Mouse (Mus musculus) kidney, embryonic 14.5 days (tissue): ENCODE measurements around the gene Wdr70. TPM values are rescaled to one million over a fixed set of nuclear protein-coding genes. Genes with fewer than 3 reads are reported as not detected.
A peak's percentile ranks its signal among the peaks of the same experiment; 100 is the strongest.

Source experiments
- ATAC-seq: fragments of 200-750 bp; cut with Nextera tagmentation; 2 replicates; pipeline ENCODE4 v1.8.0; 2017; ENCODE audit warnings: moderate number of reproducible peaks, mild to moderate bottlenecking, moderate TSS enrichment, moderate library complexity; ENCODE audit not compliant: low FRiP score, low TSS enrichment
- H3K27ac ChIP-seq: fragments of 300-500 bp; sonication (generic); 2 replicates; pipeline ENCODE4 v1.5.1; 2014; ENCODE audit warnings: low read depth, mild to moderate bottlenecking, low read length, moderate library complexity, mixed read lengths
- H3K27me3 ChIP-seq: fragments of 300-500 bp; sonication (generic); 2 replicates; pipeline ENCODE4 v1.6.1; 2014; ENCODE audit warnings: mild to moderate bottlenecking, low read length; ENCODE audit not compliant: control insufficient read depth, insufficient read depth
- H3K36me3 ChIP-seq: fragments of 300-500 bp; sonication (generic); 2 replicates; pipeline ENCODE4 v1.6.1; 2014; ENCODE audit warnings: low read length, mixed read lengths; ENCODE audit not compliant: control insufficient read depth, insufficient read depth
- H3K4me1 ChIP-seq: fragments of 300-500 bp; sonication (generic); 2 replicates; pipeline ENCODE4 v1.6.1; 2014; ENCODE audit warnings: low read length, mixed read lengths; ENCODE audit not compliant: control insufficient read depth, insufficient read depth
- H3K4me2 ChIP-seq: fragments of 300-500 bp; sonication (generic); replicated peaks from 2 replicates; pipeline ENCODE4 v1.6.1; 2014; ENCODE audit warnings: low read depth, mild to moderate bottlenecking, low read length
- H3K4me3 ChIP-seq: fragments of 300-500 bp; sonication (generic); 2 replicates; pipeline ENCODE4 v1.5.1; 2014; ENCODE audit warnings: mild to moderate bottlenecking, low read length
- H3K9ac ChIP-seq: fragments of 300-500 bp; sonication (generic); 2 replicates; pipeline ENCODE4 v1.6.1; 2014; ENCODE audit warnings: low read depth, mild to moderate bottlenecking, low read length, moderate library complexity
- H3K9me3 ChIP-seq: fragments of 300-500 bp; sonication (generic); 2 replicates; pipeline ENCODE4 v1.6.1; 2016; ENCODE audit warnings: low read length; ENCODE audit not compliant: control insufficient read depth
- WGBS: fragments of 180-500 bp; shearing (Covaris S2); extraction: QIAGEN DNeasy Blood & Tissue Kit; methylation state at CpG from one replicate; pipeline ENCODE4 v1.1.7; 2014; 5-methylcytosine and 5-hydroxymethylcytosine counted together
- polyA plus RNA-seq: library from polyadenylated mRNA; unstranded; fragments of >200 nt; fragmentation: Nextera tagmentation; extraction: Ambion mirVana; gene quantifications from 2 replicates; pipeline ENCODE4 v1.2.1, GENCODE M21; 2014

The Wdr70 gene
- polyA plus RNA-seq: 56.9 and 64.1 TPM in 2 replicates

DNA sequence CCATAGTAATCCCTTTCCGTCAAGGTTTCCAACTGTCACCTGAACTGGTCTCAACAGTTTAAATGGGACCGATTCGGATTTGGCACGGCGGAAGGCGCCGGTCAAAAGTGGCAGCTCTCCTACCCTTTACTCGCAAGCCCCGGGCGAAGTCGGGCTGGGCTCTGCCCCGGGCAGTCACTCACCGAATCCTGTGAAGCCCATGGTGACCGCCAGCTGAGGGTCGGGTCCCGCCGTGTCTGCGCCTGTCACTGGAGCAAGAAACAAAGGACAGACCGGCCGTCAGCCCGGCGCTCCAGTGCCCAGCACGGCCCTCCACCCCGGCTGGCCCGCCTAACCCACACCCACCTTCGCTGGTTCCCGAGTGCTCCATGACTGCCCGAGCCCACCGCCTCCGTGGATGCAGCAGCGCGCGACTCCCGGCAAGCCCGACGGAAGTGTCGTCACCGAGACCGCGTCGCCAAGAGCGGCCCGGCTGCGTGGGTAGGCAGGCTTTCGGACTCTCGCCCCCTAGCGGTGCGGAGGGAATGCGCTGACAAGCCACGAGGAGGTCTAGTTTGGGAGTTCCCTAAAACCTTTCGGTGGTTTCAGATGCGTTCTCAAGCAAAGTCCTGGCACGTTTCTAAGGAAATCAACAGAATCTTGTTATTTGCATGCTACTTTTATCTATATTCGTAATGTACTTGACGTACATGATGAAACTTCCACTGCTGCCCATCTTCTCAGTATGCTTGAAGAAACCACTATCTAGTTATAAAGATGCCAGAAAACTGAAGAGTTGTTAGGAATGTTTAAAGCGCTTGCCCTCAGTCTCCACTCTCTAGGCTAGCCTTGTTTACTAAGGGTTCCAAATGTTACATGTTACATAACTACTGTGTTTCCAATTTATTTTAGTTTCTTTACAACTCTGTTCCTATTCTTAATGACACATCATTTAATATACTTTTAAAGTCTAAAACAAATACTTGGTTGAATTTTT is at the start of gene Wdr70:
Gene Wdr70, minus strand, starts transcription at position 436 of the 976 bp plus-strand sequence.
- H3K9ac ChIP-seq: peak within 1 kb of the TSS; percentile 87
- H3K4me2 ChIP-seq: peak within 1 kb of the TSS; percentile 56
- H3K4me3 ChIP-seq: peak within 1 kb of the TSS; percentile 88
- H3K36me3 ChIP-seq: peaks cover 20% of the 10 kb centered on the region
- ATAC-seq: peak; percentile 96
- H3K9me3 ChIP-seq: no peaks in the 10 kb centered on the region
- 2% methylated on average over 56 of the region's 56 CpGs for WGBS
- H3K27me3 ChIP-seq: no peaks in the 10 kb centered on the region
- no peak within 1 kb of the TSS for H3K27ac ChIP-seq
- 0 out of 2 replicates have a peak, but pooled peaks cover 4% of the 10 kb centered on the region for H3K4me1 ChIP-seq

GRCm38 (mm10) chr15:8135606-8136005 is 36.6 kb upstream of the Wdr70 start:
- H3K27me3 ChIP-seq: no peaks in the 10 kb centered on the region
- no peaks in the 10 kb centered on the region for H3K4me1 ChIP-seq
- no peak overlapping the region for H3K4me2 ChIP-seq
- ATAC-seq: no peak
- H3K27ac ChIP-seq: no peak overlapping the region
- H3K9me3 ChIP-seq: no peaks in the 10 kb centered on the region
- WGBS: 94% methylated on average over 5 of the region's 5 CpGs
- peaks cover 94% of the 10 kb centered on the region for H3K36me3 ChIP-seq
- H3K4me3 ChIP-seq: no peak overlapping the region
- H3K9ac ChIP-seq: no peak overlapping the region

DNA sequence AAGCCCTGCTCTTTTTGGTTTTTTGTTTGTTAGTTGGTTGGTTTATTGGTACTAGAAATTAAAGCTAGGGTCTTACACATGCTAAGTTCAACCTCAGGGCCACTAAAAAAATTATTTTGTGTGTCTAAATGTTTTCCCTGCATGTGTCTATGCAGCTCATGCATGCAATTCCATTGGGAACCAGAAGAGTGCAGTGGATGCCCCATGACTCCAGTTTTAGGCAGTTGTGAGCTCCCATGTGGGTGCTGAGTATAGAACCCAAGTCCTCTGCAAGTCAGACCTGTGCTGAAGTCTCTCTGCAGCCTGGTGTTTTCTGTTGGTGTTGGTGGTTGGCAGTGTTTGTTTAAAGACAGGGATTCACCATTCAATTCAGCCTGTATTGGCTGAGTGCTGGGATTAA is 32.8 kb upstream of the Wdr70 start:
- no peak for ATAC-seq
- peaks cover 93% of the 10 kb centered on the region for H3K36me3 ChIP-seq
- no peak overlapping the region for H3K27ac ChIP-seq
- no peaks in the 10 kb centered on the region for H3K4me1 ChIP-seq
- no peak overlapping the region for H3K4me2 ChIP-seq
- no peaks in the 10 kb centered on the region for H3K27me3 ChIP-seq
- no peak overlapping the region for H3K4me3 ChIP-seq
- no peaks in the 10 kb centered on the region for H3K9me3 ChIP-seq
- H3K9ac ChIP-seq: no peak overlapping the region

DNA sequence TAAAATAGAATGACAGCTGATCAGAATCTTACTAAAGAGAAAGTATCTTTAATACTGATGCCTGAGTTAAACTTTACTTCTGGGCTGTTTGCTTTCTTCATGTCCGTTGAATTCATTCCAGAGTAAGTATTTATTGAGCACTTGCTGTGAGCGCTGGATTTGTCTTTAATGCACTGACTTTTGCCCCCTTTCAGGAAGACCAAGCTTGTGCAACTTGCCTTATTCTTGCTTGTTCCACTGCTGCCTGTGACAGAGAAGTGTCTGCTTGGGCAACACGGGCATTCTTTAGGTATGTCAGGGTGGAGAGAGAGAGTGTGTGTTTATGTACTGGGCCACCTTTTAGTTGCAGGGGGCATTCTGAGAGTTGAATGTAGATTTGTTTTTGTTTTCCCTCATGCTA is 32.3 kb upstream of the Wdr70 start:
- WGBS: 94% methylated on average over 3 of the region's 3 CpGs
- Histone ChIP-seq H3K27me3 (no peaks in the 10 kb centered on the region), H3K4me1 (no peaks in the 10 kb centered on the region), H3K9me3 (no peaks in the 10 kb centered on the region), H3K4me3 (no peak overlapping the region), H3K9ac (no peak overlapping the region), H3K27ac (no peak overlapping the region), H3K4me2 (no peak overlapping the region), H3K36me3 (peaks cover 93% of the 10 kb centered on the region)
- no peak for ATAC-seq

DNA sequence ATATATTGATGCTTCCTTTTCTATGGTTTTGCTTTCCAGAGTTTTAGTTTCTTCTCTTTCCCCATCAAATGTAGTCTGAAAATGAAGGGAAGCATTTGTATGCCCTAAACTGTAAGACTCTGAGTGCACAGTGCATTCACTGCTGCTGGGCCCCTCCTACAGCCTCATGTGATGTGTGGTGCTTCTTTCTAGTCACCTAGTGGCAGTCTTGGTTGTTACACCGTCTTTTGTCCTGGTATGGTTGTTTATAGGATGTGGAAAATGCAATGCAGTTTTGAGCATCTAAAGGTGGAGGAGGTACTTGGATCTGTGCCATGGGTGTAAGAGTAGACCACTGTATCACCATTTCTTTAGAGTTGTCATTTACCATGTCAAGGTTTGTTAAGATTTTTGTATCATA is 30.3 kb upstream of the Wdr70 start:
- H3K9ac ChIP-seq: no peak overlapping the region
- no peak overlapping the region for H3K4me2 ChIP-seq
- no peaks in the 10 kb centered on the region for H3K4me1 ChIP-seq
- 74% methylated on average over 1 of the region's 1 CpGs for WGBS
- no peaks in the 10 kb centered on the region for H3K27me3 ChIP-seq
- H3K36me3 ChIP-seq: peaks cover 82% of the 10 kb centered on the region
- no peak overlapping the region for H3K4me3 ChIP-seq
- no peak for ATAC-seq
- no peaks in the 10 kb centered on the region for H3K9me3 ChIP-seq
- no peak overlapping the region for H3K27ac ChIP-seq

- Histone ChIP-seq H3K4me1 (peaks cover 4% of the 10 kb centered on the region; the same call in 1 of the 2 replicates), H3K9me3 (no peaks in the 10 kb centered on the region), H3K27me3 (no peaks in the 10 kb centered on the region), H3K4me3 (peak overlapping the region; percentile 50), H3K36me3 (peaks cover 24% of the 10 kb centered on the region), H3K27ac (no peak overlapping the region), H3K4me2 (peak overlapping the region; percentile 59), H3K9ac (peak overlapping the region; percentile 58)
- 3% methylated on average over 8 of the region's 8 CpGs for WGBS
- ATAC-seq: no peak
Observed at GRCm38 (mm10) chr15:8109782-8110181, 10.8 kb upstream of the Wdr70 start.

DNA sequence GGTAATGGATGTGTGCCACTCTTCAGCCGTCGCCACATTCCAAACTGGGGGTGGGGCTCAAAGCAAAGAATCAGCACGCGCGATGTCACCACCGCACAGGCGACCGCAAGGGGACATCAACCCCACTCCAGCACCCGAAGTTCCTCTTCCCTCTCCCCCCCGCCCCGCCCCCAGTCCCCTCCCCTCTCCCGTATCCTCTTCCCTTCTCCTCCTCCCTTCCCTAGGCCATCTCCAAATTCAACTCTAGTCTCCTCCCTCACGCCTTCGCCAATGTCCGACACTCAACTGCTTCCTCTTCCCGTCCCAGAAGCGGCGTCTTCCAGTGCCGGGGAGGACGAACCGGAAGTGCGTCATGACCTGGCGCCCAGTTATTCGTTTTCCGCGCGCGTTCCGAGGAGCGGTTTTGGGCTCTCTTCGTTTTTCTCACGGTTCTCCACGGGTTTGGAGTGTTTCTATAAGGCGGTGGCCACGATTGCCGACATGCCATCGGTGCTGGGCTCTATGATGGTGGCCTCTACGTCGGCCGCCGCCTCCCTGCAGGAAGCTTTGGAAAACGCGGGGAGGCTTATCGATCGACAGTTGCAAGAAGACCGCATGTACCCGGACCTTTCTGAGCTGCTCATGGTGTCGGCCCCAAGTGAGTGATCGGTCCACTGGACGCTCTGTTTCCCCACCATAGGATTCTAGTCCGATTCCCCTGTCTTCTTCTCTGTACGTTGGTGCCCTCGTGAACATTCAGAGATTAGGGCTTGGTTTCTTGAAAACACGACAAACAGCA is 10.1 kb upstream of the Wdr70 start, which contains the start of gene Nup155:
Gene Nup155, plus strand, starts transcription at position 308 of the 778 bp plus-strand sequence.
- Histone ChIP-seq H3K4me3 (peak within 1 kb of the TSS; percentile 50), H3K4me1 (peaks cover 4% of the 10 kb centered on the region; the same call in 1 of the 2 replicates), H3K4me2 (peak within 1 kb of the TSS; percentile 59), H3K27me3 (no peaks in the 10 kb centered on the region), H3K9ac (peak within 1 kb of the TSS; percentile 58), H3K36me3 (peaks cover 23% of the 10 kb centered on the region), H3K9me3 (no peaks in the 10 kb centered on the region), H3K27ac (no peak within 1 kb of the TSS)
- 0% methylated on average over 53 of the region's 54 CpGs for WGBS
- peak; percentile 98 for ATAC-seq

GRCm38 (mm10) chr15:8108360-8108965 is 9.5 kb upstream of the Wdr70 start:
- peak overlapping the region; percentile 50 for H3K4me3 ChIP-seq
- no peaks in the 10 kb centered on the region for H3K27me3 ChIP-seq
- peaks cover 4% of the 10 kb centered on the region; the same call in 1 of the 2 replicates for H3K4me1 ChIP-seq
- H3K27ac ChIP-seq: no peak overlapping the region
- H3K9me3 ChIP-seq: no peaks in the 10 kb centered on the region
- H3K36me3 ChIP-seq: peaks cover 16% of the 10 kb centered on the region
- WGBS: 60% methylated on average over 19 of the region's 19 CpGs
- peak overlapping the region; percentile 47 for H3K4me2 ChIP-seq
- H3K9ac ChIP-seq: peak overlapping the region; percentile 58
- ATAC-seq: 0 out of 2 replicates have a peak, but pooled peaks have one; percentile 9
